Mouse (Mus musculus): ENCODE data around the gene Arsb. TPM values are rescaled to one million over a fixed set of nuclear protein-coding genes. Genes with fewer than 3 reads are reported as not detected.
"Not testable (repeated sequence)": the region's sequence is repeated elsewhere in the genome, so short reads cannot be mapped to it uniquely, and the experiment has no call there.

Arsb gene
- total RNA-seq, 2 experiments from 2014 or later: 39.7 to 41.9 TPM

- no peak for DNase-seq (ENCODE audit: low spot score in 2 of 2)
Observed at GRCm38 (mm10) chr13:93786051-93786450, 14.6 kb downstream of the Arsb start.

- no peak for DNase-seq (ENCODE audit: low spot score in 2 of 2)
Observed at GRCm38 (mm10) chr13:93787647-93788046, 16.2 kb downstream of the Arsb start.

GRCm38 (mm10) chr13:93792945-93793642 lies 21.7 kb downstream of the Arsb start:
- no peak for DNase-seq (ENCODE audit: low spot score in 2 of 2)

GRCm38 (mm10) chr13:93793643-93794182 lies 22.3 kb downstream of the Arsb start:
- DNase-seq (ENCODE audit: low spot score in 2 of 2): no peak

- DNase-seq (ENCODE audit: low spot score in 2 of 2): no peak
Observed at GRCm38 (mm10) chr13:93797011-93797600, 25.7 kb downstream of the Arsb start.

- DNase-seq (ENCODE audit: low spot score in 2 of 2): not testable (repeated sequence)
Observed at GRCm38 (mm10) chr13:93810311-93810710, 38.9 kb downstream of the Arsb start.

GRCm38 (mm10) chr13:93814081-93814480 lies 42.7 kb downstream of the Arsb start:
- no peak for DNase-seq (ENCODE audit: low spot score in 2 of 2)

GRCm38 (mm10) chr13:93814676-93815075 lies 43.2 kb downstream of the Arsb start:
- DNase-seq (ENCODE audit: low spot score in 2 of 2): no peak

GRCm38 (mm10) chr13:93815128-93815527 lies 43.7 kb downstream of the Arsb start:
- DNase-seq (ENCODE audit: low spot score in 2 of 2): no peak

- no peak for DNase-seq (ENCODE audit: low spot score in 2 of 2)
Observed at GRCm38 (mm10) chr13:93816127-93816526, 44.7 kb downstream of the Arsb start.

GRCm38 (mm10) chr13:93816688-93817331 lies 45.4 kb downstream of the Arsb start:
- DNase-seq (ENCODE audit: low spot score in 2 of 2): no peak

- no peak for DNase-seq (ENCODE audit: low spot score in 2 of 2)
Observed at GRCm38 (mm10) chr13:93820173-93820572, 48.7 kb downstream of the Arsb start.

GRCm38 (mm10) chr13:93822001-93822400 lies 50.6 kb downstream of the Arsb start:
- DNase-seq (ENCODE audit: low spot score in 2 of 2): no peak

- DNase-seq (ENCODE audit: low spot score in 2 of 2): no peak
Observed at GRCm38 (mm10) chr13:93825792-93826558, 54.5 kb downstream of the Arsb start.

- no peak for DNase-seq (ENCODE audit: low spot score in 2 of 2)
Observed at GRCm38 (mm10) chr13:93827745-93828144, 56.3 kb downstream of the Arsb start.

- DNase-seq (ENCODE audit: low spot score in 2 of 2): no peak
Observed at GRCm38 (mm10) chr13:93829565-93830293, 58.3 kb downstream of the Arsb start.

- DNase-seq (ENCODE audit: low spot score in 2 of 2): no peak
Observed at GRCm38 (mm10) chr13:93830294-93830645, 58.8 kb downstream of the Arsb start.

- DNase-seq (ENCODE audit: low spot score in 2 of 2): no peak
Observed at GRCm38 (mm10) chr13:93837481-93838225, 66.2 kb downstream of the Arsb start.

GRCm38 (mm10) chr13:93838431-93839136 lies 67.2 kb downstream of the Arsb start:
- DNase-seq (ENCODE audit: low spot score in 2 of 2): no peak
